Mouse (Mus musculus) limb, embryonic 11.5 days (tissue): ENCODE measurements around the gene Shox2. TPM values are rescaled to one million over a fixed set of nuclear protein-coding genes. Genes with fewer than 3 reads are reported as not detected.

Source experiments
- ATAC-seq: fragments of 200-750 bp; cut with Nextera tagmentation; 2 replicates; pipeline ENCODE4 v1.8.0; 2017; ENCODE audit warnings: low read depth; ENCODE audit not compliant: insufficient number of reproducible peaks, low FRiP score, low TSS enrichment
- DNase-seq: peaks from one replicate; pipeline ENCODE4 v3.0.0-alpha.2; 2015; ENCODE audit warnings: low spot score
- H3K27ac ChIP-seq: fragments of 300-500 bp; sonication (generic); replicated peaks from 2 replicates; pipeline ENCODE4 v1.5.1; 2014; ENCODE audit warnings: low read depth, mild to moderate bottlenecking, low read length
- H3K27me3 ChIP-seq: fragments of 300-500 bp; sonication (generic); 2 replicates; pipeline ENCODE4 v1.6.1; 2014; ENCODE audit warnings: mild to moderate bottlenecking, low read length, mixed read lengths; ENCODE audit not compliant: control insufficient read depth, insufficient read depth
- H3K36me3 ChIP-seq: fragments of 300-500 bp; sonication (generic); 2 replicates; pipeline ENCODE4 v1.6.1; 2014; ENCODE audit warnings: mild to moderate bottlenecking, low read length, moderate library complexity, mixed read lengths; ENCODE audit not compliant: control insufficient read depth, insufficient read depth
- H3K4me1 ChIP-seq: fragments of 300-500 bp; sonication (generic); 2 replicates; pipeline ENCODE4 v1.6.1; 2014; ENCODE audit warnings: low read length, mixed read lengths; ENCODE audit not compliant: control insufficient read depth, insufficient read depth
- H3K4me2 ChIP-seq: fragments of 300-500 bp; sonication (generic); 2 replicates; pipeline ENCODE4 v1.6.1; 2014; ENCODE audit warnings: low read depth, mild to moderate bottlenecking, moderate library complexity; ENCODE audit not compliant: severe bottlenecking
- H3K4me3 ChIP-seq: fragments of 300-500 bp; sonication (generic); 2 replicates; pipeline ENCODE4 v1.5.1; 2014; ENCODE audit warnings: low read depth, low read length
- H3K9ac ChIP-seq: fragments of 300-500 bp; sonication (generic); 2 replicates; pipeline ENCODE4 v1.6.1; 2014; ENCODE audit warnings: mild to moderate bottlenecking, low read length
- H3K9me3 ChIP-seq: fragments of 300-500 bp; sonication (generic); 2 replicates; pipeline ENCODE4 v1.6.1; 2016; ENCODE audit warnings: low read length; ENCODE audit not compliant: control insufficient read depth
- WGBS: fragments of 180-500 bp; shearing (Covaris S2); extraction: QIAGEN DNeasy Blood & Tissue Kit; methylation state at CpG from one replicate; pipeline ENCODE4 v1.1.7; 2014; 5-methylcytosine and 5-hydroxymethylcytosine counted together
- polyA plus RNA-seq: library from polyadenylated mRNA; unstranded; fragments of >200 nt; fragmentation: Nextera tagmentation; extraction: Ambion mirVana; gene quantifications from 2 replicates; pipeline ENCODE4 v1.2.1, GENCODE M21; 2014

Gene Shox2
- polyA plus RNA-seq, 1 experiment from 2014 or later = 144 TPM

GRCm38 (mm10) chr3:66922436-66922835 lies 59.1 kb downstream of the Shox2 start:
- no peak for DNase-seq
- Histone ChIP-seq H3K36me3 (no peaks in the 10 kb centered on the region), H3K9me3 (no peaks in the 10 kb centered on the region), H3K4me3 (no peak overlapping the region), H3K4me2 (no peak overlapping the region), H3K27me3 (no peaks in the 10 kb centered on the region), H3K9ac (no peak overlapping the region), H3K27ac (no peak overlapping the region), H3K4me1 (no peaks in the 10 kb centered on the region)
- 79% methylated on average over 3 of the region's 3 CpGs for WGBS
- no peak for ATAC-seq

Other genes with a start within 250 kb of the Shox2 start
- gene Rsrc1, start 381 bp downstream of the Shox2 start, polyA plus RNA-seq = 62.7 and 64.9 TPM in 2 replicates